Mouse (Mus musculus): Measurements from ENCODE around the gene Sox9.
A peak's percentile ranks its signal among the peaks of the same experiment; 100 is the strongest.

Sox9 gene

DNA sequence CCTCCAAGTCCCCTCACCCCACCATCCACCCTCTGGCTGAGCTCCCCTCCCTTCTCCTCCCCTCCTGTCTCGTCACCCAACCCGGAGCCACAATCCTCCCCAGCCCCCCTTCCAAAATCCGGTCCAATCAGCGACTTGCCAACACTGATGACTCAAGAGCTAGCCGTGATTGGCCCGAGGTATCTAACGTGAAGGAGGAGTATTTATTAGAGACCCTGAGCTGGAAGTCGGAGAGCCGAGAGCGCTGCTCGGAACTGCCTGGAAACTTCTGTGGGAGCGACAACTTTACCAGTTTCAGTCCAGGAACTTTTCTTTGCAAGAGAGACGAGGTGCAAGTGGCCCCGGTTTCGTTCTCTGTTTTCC is at the start of gene Sox9:
Gene Sox9 (plus strand): TSS at position 231 of the 363 bp plus-strand sequence.
- peak; percentile 91 for DNase-seq (ENCODE audit: extremely low read depth, insufficient read length, low spot score)

- no peak for DNase-seq (ENCODE audit: extremely low read depth, insufficient read length, low spot score)
Observed at GRCm38 (mm10) chr11:112732401-112732800, 49.6 kb upstream of the Sox9 start.

- no peak for DNase-seq (ENCODE audit: extremely low read depth, insufficient read length, low spot score)
Observed at GRCm38 (mm10) chr11:112737071-112737470, 45.0 kb upstream of the Sox9 start.

DNA sequence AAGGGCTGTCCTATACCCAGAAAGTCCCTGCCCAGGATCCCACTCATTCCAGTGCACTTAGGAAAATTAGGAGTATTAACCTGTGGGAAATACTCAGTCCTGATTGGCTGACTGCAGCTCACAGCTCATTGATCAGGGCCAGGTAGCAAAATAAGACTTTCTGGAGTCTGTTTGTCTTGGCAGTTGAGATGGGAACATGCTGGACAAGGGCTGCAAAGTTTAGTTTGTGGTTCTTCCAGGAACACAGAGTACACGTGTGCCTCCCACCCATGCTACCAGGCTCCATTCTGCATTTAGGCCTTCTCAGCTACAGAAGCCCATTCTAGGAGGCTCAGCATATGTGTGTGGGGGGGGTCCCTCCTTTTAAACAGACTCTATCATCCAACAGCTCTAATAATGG is 42.3 kb upstream of the Sox9 start:
- DNase-seq (ENCODE audit: extremely low read depth, insufficient read length, low spot score): no peak

GRCm38 (mm10) chr11:112756516-112756915 is 25.5 kb upstream of the Sox9 start:
- DNase-seq (ENCODE audit: extremely low read depth, insufficient read length, low spot score): no peak

GRCm38 (mm10) chr11:112758056-112758455 is 24.0 kb upstream of the Sox9 start:
- DNase-seq (ENCODE audit: extremely low read depth, insufficient read length, low spot score): peak; percentile 81

- peak; percentile 36 for DNase-seq (ENCODE audit: extremely low read depth, insufficient read length, low spot score)
Observed at GRCm38 (mm10) chr11:112766956-112767355, 15.1 kb upstream of the Sox9 start.

GRCm38 (mm10) chr11:112767531-112768041 is 14.4 kb upstream of the Sox9 start:
- DNase-seq (ENCODE audit: extremely low read depth, insufficient read length, low spot score): no peak

DNA sequence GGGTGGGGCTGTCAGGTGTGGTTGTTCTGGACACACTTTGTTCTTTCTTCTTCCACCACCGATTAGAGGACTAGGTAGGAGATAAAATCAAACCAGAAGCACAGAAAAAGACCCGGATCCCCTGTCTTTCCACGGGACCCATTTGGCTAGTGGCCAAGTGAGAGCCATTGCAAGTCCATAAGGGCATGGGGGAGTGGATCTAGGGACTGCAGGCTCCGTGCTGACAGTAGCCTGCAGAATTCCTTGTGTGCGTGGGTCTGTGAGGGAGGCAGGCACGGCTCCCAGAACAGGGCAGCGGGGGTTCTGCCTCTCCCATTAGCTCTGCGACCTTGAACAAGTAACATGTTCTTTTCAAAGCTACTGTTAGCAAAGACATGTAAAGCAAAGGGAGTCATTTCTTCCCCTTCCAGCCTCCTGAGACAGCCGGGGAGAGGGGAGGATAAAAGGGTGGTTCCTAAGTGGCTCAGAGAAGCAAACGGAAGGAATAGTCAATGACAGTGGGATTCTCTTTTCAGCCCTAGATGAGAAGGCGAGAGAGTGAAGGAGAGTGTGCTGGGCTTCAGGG is 9.2 kb upstream of the Sox9 start:
- DNase-seq (ENCODE audit: extremely low read depth, insufficient read length, low spot score): no peak

- peak; percentile 50 for DNase-seq (ENCODE audit: extremely low read depth, insufficient read length, low spot score)
Observed at GRCm38 (mm10) chr11:112779762-112780161, 2.3 kb upstream of the Sox9 start.

DNA sequence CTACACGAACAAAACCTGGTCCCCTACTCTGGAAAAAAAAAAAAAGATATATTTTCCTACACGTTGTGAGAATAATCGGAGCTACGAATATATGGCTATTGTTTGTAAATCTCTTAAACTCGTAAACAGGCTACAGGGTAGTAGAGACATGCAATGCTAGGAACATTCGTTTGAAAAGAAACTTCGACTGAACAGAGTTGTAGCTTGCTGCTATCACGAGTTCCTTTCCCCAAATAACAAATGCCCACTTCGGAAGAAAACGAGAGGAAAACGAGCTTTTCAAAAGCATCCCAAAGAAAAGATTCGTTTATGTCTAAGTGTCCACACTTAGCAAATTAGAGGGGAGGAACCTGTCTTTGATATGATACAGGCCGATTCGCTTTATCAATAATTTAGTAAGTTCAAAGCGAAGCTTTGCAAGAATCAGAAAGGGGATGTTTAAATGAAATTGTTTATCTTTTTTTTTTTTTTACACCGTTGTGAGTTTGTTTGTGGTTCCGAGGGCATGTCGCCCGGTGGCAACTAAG is 1.6 kb upstream of the Sox9 start:
- DNase-seq (ENCODE audit: extremely low read depth, insufficient read length, low spot score): no peak

- DNase-seq (ENCODE audit: extremely low read depth, insufficient read length, low spot score): peak; percentile 86
Observed at GRCm38 (mm10) chr11:112781035-112781911, 751 bp upstream of the Sox9 start.

DNA sequence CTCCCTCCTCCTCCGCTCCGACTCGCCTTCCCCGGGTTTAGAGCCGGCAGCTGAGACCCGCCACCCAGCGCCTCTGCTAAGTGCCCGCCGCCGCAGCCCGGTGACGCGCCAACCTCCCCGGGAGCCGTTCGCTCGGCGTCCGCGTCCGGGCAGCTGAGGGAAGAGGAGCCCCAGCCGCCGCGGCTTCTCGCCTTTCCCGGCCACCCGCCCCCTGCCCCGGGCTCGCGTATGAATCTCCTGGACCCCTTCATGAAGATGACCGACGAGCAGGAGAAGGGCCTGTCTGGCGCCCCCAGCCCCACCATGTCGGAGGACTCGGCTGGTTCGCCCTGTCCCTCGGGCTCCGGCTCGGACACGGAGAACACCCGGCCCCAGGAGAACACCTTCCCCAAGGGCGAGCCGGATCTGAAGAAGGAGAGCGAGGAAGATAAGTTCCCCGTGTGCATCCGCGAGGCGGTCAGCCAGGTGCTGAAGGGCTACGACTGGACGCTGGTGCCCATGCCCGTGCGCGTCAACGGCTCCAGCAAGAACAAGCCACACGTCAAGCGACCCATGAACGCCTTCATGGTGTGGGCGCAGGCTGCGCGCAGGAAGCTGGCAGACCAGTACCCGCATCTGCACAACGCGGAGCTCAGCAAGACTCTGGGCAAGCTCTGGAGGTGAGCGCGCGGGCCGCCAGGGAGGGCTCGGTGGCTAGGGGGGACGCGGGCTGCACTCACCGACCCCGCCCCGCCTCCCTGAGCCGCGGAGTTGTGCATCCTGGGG is 515 bp downstream of the Sox9 start:
- DNase-seq (ENCODE audit: extremely low read depth, insufficient read length, low spot score): peak; percentile 82

DNA sequence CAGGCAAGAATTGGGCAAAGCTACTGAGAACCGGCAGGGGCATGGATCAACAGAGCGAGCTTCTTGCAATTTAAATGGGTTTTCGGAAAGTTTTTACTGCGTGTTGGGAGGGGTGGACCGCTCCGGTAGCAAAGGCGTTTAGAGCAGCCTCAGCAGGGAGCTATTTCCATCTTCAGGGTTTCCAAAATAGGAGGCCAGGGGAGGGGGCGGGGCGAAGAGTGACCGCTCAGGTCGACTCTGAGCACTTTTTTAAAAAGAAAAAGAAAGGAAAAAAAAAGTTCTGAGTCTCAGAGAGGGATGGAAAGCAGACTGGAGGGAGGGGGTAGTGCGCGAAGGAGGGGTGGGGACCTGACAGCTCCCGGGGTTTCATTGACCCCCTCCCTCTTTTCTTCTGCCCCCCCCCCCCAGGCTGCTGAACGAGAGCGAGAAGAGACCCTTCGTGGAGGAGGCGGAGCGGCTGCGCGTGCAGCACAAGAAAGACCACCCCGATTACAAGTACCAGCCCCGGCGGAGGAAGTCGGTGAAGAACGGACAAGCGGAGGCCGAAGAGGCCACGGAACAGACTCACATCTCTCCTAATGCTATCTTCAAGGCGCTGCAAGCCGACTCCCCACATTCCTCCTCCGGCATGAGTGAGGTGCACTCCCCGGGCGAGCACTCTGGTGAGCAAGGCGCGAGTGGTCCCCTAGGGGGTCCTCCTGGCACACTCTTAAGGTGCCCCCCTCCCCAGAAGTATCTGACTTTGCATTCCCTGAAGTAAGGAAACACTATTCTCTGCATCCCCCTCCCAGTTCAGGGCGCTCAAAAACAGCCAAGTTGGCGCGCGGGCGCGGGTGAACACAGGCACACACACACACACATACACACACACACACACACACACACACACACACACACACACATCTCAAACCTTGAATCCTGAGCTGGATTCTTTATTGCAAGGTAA is 1.6 kb downstream of the Sox9 start:
- peak; percentile 78 for DNase-seq (ENCODE audit: extremely low read depth, insufficient read length, low spot score)

GRCm38 (mm10) chr11:112784347-112784902 is 2.4 kb downstream of the Sox9 start:
- DNase-seq (ENCODE audit: extremely low read depth, insufficient read length, low spot score): no peak

DNA sequence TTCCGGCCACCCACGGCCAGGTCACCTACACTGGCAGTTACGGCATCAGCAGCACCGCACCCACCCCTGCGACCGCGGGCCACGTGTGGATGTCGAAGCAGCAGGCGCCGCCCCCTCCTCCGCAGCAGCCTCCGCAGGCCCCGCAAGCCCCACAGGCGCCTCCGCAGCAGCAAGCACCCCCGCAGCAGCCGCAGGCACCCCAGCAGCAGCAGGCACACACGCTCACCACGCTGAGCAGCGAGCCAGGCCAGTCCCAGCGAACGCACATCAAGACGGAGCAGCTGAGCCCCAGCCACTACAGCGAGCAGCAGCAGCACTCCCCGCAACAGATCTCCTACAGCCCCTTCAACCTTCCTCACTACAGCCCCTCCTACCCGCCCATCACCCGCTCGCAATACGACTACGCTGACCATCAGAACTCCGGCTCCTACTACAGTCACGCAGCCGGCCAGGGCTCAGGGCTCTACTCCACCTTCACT is 2.9 kb downstream of the Sox9 start:
- peak; percentile 80 for DNase-seq (ENCODE audit: extremely low read depth, insufficient read length, low spot score)

GRCm38 (mm10) chr11:112785581-112785980 is 3.6 kb downstream of the Sox9 start:
- peak; percentile 61 for DNase-seq (ENCODE audit: extremely low read depth, insufficient read length, low spot score)

- DNase-seq (ENCODE audit: extremely low read depth, insufficient read length, low spot score): peak; percentile 28
Observed at GRCm38 (mm10) chr11:112786427-112786826, 4.4 kb downstream of the Sox9 start.

- peak; percentile 71 for DNase-seq (ENCODE audit: extremely low read depth, insufficient read length, low spot score)
Observed at GRCm38 (mm10) chr11:112788296-112788695, 6.3 kb downstream of the Sox9 start.
